Mouse (Mus musculus): ENCODE measurements around the gene Arhgap15. TPM values are rescaled to one million over a fixed set of nuclear protein-coding genes. Genes with fewer than 3 reads are reported as not detected.

Gene Arhgap15
- polyA plus RNA-seq, 2 experiments = 2.5 to 5.6 TPM

- Histone ChIP-seq H3K27me3 (ENCODE audit: control insufficient read depth, insufficient read depth, low read length) (no peaks in the 10 kb centered on the region), H3K4me3 (ENCODE audit: insufficient read depth in 1 of 2, low read depth in 2 of 2, low read length in 2 of 2) (no peak overlapping the region), H3K4me1 (replicated peaks; ENCODE audit: control insufficient read depth in 2 of 2, insufficient read depth in 2 of 2, low read length in 1 of 2) (no peaks in the 10 kb centered on the region), H3K9ac (replicated peaks) (no peak overlapping the region), H3K9me3 (ENCODE audit: control insufficient read depth, low read length) (no peaks in the 10 kb centered on the region), H3K36me3 (replicated peaks; ENCODE audit: control insufficient read depth, insufficient read depth, low read depth) (no peaks in the 10 kb centered on the region), H3K4me2 (ENCODE audit: low read depth) (no peak overlapping the region), H3K27ac (no peak overlapping the region)
- DNase-seq (ENCODE audit: low read depth in 3 of 3, low spot score in 3 of 3) (no peak), ATAC-seq (ENCODE audit: insufficient read depth) (no peak)
- TF ChIP-seq EP300 (IDR thresholded peaks at IDR 0.05; ENCODE audit: low read depth) (no peak), CTCF (IDR thresholded peaks at IDR 0.05; ENCODE audit: low read depth) (no peak)
- WGBS (ENCODE audit: insufficient replicate concordance) = 76% methylated on average over 3 of the region's 3 CpGs
Measured at GRCm38 (mm10) chr2:44129533-44129932, 380.9 kb downstream of the Arhgap15 start.

- H3K4me3 ChIP-seq (ENCODE audit: insufficient read depth in 1 of 2, low read depth in 2 of 2, low read length in 2 of 2) = no peak overlapping the region
- H3K27ac ChIP-seq = no peak overlapping the region
- H3K27me3 ChIP-seq (ENCODE audit: control insufficient read depth, insufficient read depth, low read length) = no peaks in the 10 kb centered on the region
- H3K9me3 ChIP-seq (ENCODE audit: control insufficient read depth, low read length) = no peaks in the 10 kb centered on the region
- WGBS (ENCODE audit: insufficient replicate concordance) = 61% methylated on average over 3 of the region's 3 CpGs
- ATAC-seq (ENCODE audit: insufficient read depth) (no peak), DNase-seq (ENCODE audit: low read depth in 3 of 3, low spot score in 3 of 3) (no peak)
- no peaks in the 10 kb centered on the region for H3K4me1 ChIP-seq (replicated peaks; ENCODE audit: control insufficient read depth in 2 of 2, insufficient read depth in 2 of 2, low read length in 1 of 2)
- H3K9ac ChIP-seq (replicated peaks) = no peak overlapping the region
- no peaks in the 10 kb centered on the region for H3K36me3 ChIP-seq (replicated peaks; ENCODE audit: control insufficient read depth, insufficient read depth, low read depth)
- H3K4me2 ChIP-seq (ENCODE audit: low read depth) = no peak overlapping the region
- TF ChIP-seq CTCF (IDR thresholded peaks at IDR 0.05; ENCODE audit: low read depth) (no peak), EP300 (IDR thresholded peaks at IDR 0.05; ENCODE audit: low read depth) (no peak)
Measured at GRCm38 (mm10) chr2:44131271-44131670, 382.6 kb downstream of the Arhgap15 start.

GRCm38 (mm10) chr2:44134796-44135195 lies 386.2 kb downstream of the Arhgap15 start:
- no peaks in the 10 kb centered on the region for H3K9me3 ChIP-seq (ENCODE audit: control insufficient read depth, low read length)
- H3K36me3 ChIP-seq (replicated peaks; ENCODE audit: control insufficient read depth, insufficient read depth, low read depth) = no peaks in the 10 kb centered on the region
- WGBS (ENCODE audit: insufficient replicate concordance) = 54% methylated on average over 3 of the region's 3 CpGs
- no peak overlapping the region for H3K4me2 ChIP-seq (ENCODE audit: low read depth)
- no peak for ATAC-seq (ENCODE audit: insufficient read depth)
- H3K4me1 ChIP-seq (replicated peaks; ENCODE audit: control insufficient read depth in 2 of 2, insufficient read depth in 2 of 2, low read length in 1 of 2) = no peaks in the 10 kb centered on the region
- no peak overlapping the region for H3K9ac ChIP-seq (replicated peaks)
- TF ChIP-seq CTCF (IDR thresholded peaks at IDR 0.05; ENCODE audit: low read depth) (no peak), EP300 (IDR thresholded peaks at IDR 0.05; ENCODE audit: low read depth) (no peak)
- DNase-seq (ENCODE audit: low read depth in 3 of 3, low spot score in 3 of 3) = no peak
- H3K27ac ChIP-seq = no peak overlapping the region
- no peak overlapping the region for H3K4me3 ChIP-seq (ENCODE audit: insufficient read depth in 1 of 2, low read depth in 2 of 2, low read length in 2 of 2)
- no peaks in the 10 kb centered on the region for H3K27me3 ChIP-seq (ENCODE audit: control insufficient read depth, insufficient read depth, low read length)

- no peak for DNase-seq (ENCODE audit: low read depth in 3 of 3, low spot score in 3 of 3)
- Histone ChIP-seq H3K9me3 (ENCODE audit: control insufficient read depth, low read length) (no peaks in the 10 kb centered on the region), H3K27ac (no peak overlapping the region), H3K4me2 (ENCODE audit: low read depth) (no peak overlapping the region), H3K4me1 (replicated peaks; ENCODE audit: control insufficient read depth in 2 of 2, insufficient read depth in 2 of 2, low read length in 1 of 2) (no peaks in the 10 kb centered on the region), H3K9ac (replicated peaks) (no peak overlapping the region), H3K27me3 (ENCODE audit: control insufficient read depth, insufficient read depth, low read length) (no peaks in the 10 kb centered on the region), H3K36me3 (replicated peaks; ENCODE audit: control insufficient read depth, insufficient read depth, low read depth) (no peaks in the 10 kb centered on the region), H3K4me3 (ENCODE audit: insufficient read depth in 1 of 2, low read depth in 2 of 2, low read length in 2 of 2) (no peak overlapping the region)
- ATAC-seq (ENCODE audit: insufficient read depth) = no peak
- WGBS (ENCODE audit: insufficient replicate concordance) = 69% methylated on average over 4 of the region's 4 CpGs
- TF ChIP-seq CTCF (IDR thresholded peaks at IDR 0.05; ENCODE audit: low read depth) (no peak), EP300 (IDR thresholded peaks at IDR 0.05; ENCODE audit: low read depth) (no peak)
Measured at GRCm38 (mm10) chr2:44140455-44140854, 391.8 kb downstream of the Arhgap15 start.

GRCm38 (mm10) chr2:44142152-44142551 lies 393.5 kb downstream of the Arhgap15 start:
- H3K4me1 ChIP-seq (replicated peaks; ENCODE audit: control insufficient read depth in 2 of 2, insufficient read depth in 2 of 2, low read length in 1 of 2) = no peaks in the 10 kb centered on the region
- TF ChIP-seq CTCF (IDR thresholded peaks at IDR 0.05; ENCODE audit: low read depth) (no peak), EP300 (IDR thresholded peaks at IDR 0.05; ENCODE audit: low read depth) (no peak)
- no peaks in the 10 kb centered on the region for H3K36me3 ChIP-seq (replicated peaks; ENCODE audit: control insufficient read depth, insufficient read depth, low read depth)
- no peak overlapping the region for H3K9ac ChIP-seq (replicated peaks)
- no peaks in the 10 kb centered on the region for H3K9me3 ChIP-seq (ENCODE audit: control insufficient read depth, low read length)
- DNase-seq (ENCODE audit: low read depth in 3 of 3, low spot score in 3 of 3) (no peak), ATAC-seq (ENCODE audit: insufficient read depth) (no peak)
- H3K4me3 ChIP-seq (ENCODE audit: insufficient read depth in 1 of 2, low read depth in 2 of 2, low read length in 2 of 2) = no peak overlapping the region
- H3K4me2 ChIP-seq (ENCODE audit: low read depth) = no peak overlapping the region
- WGBS (ENCODE audit: insufficient replicate concordance) = 71% methylated on average over 9 of the region's 9 CpGs
- no peak overlapping the region for H3K27ac ChIP-seq
- no peaks in the 10 kb centered on the region for H3K27me3 ChIP-seq (ENCODE audit: control insufficient read depth, insufficient read depth, low read length)
